Mouse (Mus musculus) small intestine, adult 2 months (tissue): ENCODE data around the gene Scd1.

Experiments
- CTCF ChIP-seq: fragments of 200-500 bp; IDR thresholded peaks from 2 replicates; pipeline ENCODE4 v1.5.1; 2012; ENCODE audit warnings: low read depth, mild to moderate bottlenecking, control low read depth, inconsistent platforms, low read length, moderate library complexity, mixed read lengths; ENCODE audit not compliant: insufficient replicate concordance, insufficient read length; ENCODE audit errors: extremely low read depth
- POLR2A ChIP-seq: fragments of 200-500 bp; IDR thresholded peaks from 2 replicates; pipeline ENCODE4 v1.6.1; 2012; ENCODE audit warnings: low read depth, mild to moderate bottlenecking, control low read depth, inconsistent platforms, low read length, moderate library complexity

- no peak for TF ChIP-seq POLR2A
- TF ChIP-seq CTCF = no peak
Observed at GRCm38 (mm10) chr19:44403546-44403945, 4.1 kb downstream of the Scd1 start.
